ENCODE assay signal across 8 mouse cellular contexts in genomic region chr11:100319492-100320171, GRCm38 (mm10). TPM values are rescaled to one million over a fixed set of nuclear protein-coding genes. Genes with fewer than 3 reads are reported as not detected.
DNase-seq lines count a peak whose midpoint lies in the region; ATAC-seq lines count a peak whose summit lies in the region.

Eif1 (plus strand) TSS chr11:100319885.

- H3K4me3 ChIP-seq in brown adipose tissue, adult 24 weeks (ENCODE audit: insufficient read depth, low read depth, low read length): peak within 1 kb of the TSS; percentile 69
- peak within 1 kb of the TSS; percentile 87 for H3K4me3 ChIP-seq in heart, embryonic 13.5 days
- peak within 1 kb of the TSS; percentile 80 for H3K4me3 ChIP-seq in liver, embryonic 12.5 days
- peak within 1 kb of the TSS; percentile 81 for H3K4me3 ChIP-seq in stomach, embryonic 15.5 days (replicated peaks)

- no peaks in the 10 kb centered on the region for H3K27me3 ChIP-seq in heart, embryonic 13.5 days (replicated peaks)
- H3K27me3 ChIP-seq in liver, embryonic 12.5 days (replicated peaks): no peaks in the 10 kb centered on the region
- H3K27me3 ChIP-seq in stomach, embryonic 15.5 days (replicated peaks): no peaks in the 10 kb centered on the region

- H3K4me1 ChIP-seq in brown adipose tissue, adult 24 weeks (ENCODE audit: control insufficient read depth, insufficient read depth, insufficient read length, low read length): no peaks in the 10 kb centered on the region
- peaks cover 16% of the 10 kb centered on the region for H3K4me1 ChIP-seq in heart, embryonic 13.5 days
- peaks cover 39% of the 10 kb centered on the region for H3K4me1 ChIP-seq in liver, embryonic 12.5 days
- 0 out of 2 replicates have a peak, but pooled peaks cover 5% of the 10 kb centered on the region for H3K4me1 ChIP-seq in stomach, embryonic 15.5 days

- peak; percentile 100 for DNase-seq in CD4-positive, CD25-positive, alpha-beta regulatory T cell, adult 2 months (ENCODE audit: low read depth, low spot score)
- peak; percentile 80 for DNase-seq in fat pad, adult 2 months (ENCODE audit: extremely low read depth, low read depth, low spot score)
- peak; percentile 100 for DNase-seq in kidney, postnatal 10 days
- peak; percentile 100 for DNase-seq in natural killer cell, adult 2 months (ENCODE audit: low spot score in 2 of 2)

- peak within 1 kb of the TSS; percentile 100 for H3K9ac ChIP-seq in heart, embryonic 13.5 days
- peak within 1 kb of the TSS; percentile 98 for H3K9ac ChIP-seq in liver, embryonic 12.5 days
- H3K9ac ChIP-seq in stomach, embryonic 15.5 days: peak within 1 kb of the TSS; percentile 88

- H3K36me3 ChIP-seq in heart, embryonic 13.5 days: peaks cover 26% of the 10 kb centered on the region
- peaks cover 27% of the 10 kb centered on the region for H3K36me3 ChIP-seq in liver, embryonic 12.5 days
- H3K36me3 ChIP-seq in stomach, embryonic 15.5 days: peaks cover 15% of the 10 kb centered on the region

- under 1% methylated on average over 42 of the region's 58 CpGs for WGBS in heart, embryonic 13.5 days
- WGBS in liver, embryonic 12.5 days (ENCODE audit: insufficient replicate concordance): under 1% methylated on average over 56 of the region's 58 CpGs
- 1% methylated on average over 50 of the region's 58 CpGs for WGBS in stomach, embryonic 15.5 days

- peak; percentile 88 for ATAC-seq in heart, embryonic 13.5 days (ENCODE audit: extremely low read depth, insufficient number of reproducible peaks, low FRiP score, low TSS enrichment)
- ATAC-seq in liver, embryonic 12.5 days: peak; percentile 83
- ATAC-seq in stomach, embryonic 15.5 days (ENCODE audit: insufficient read depth, low FRiP score, low read depth): peak; percentile 89

- H3K27ac ChIP-seq in brown adipose tissue, adult 24 weeks (replicated peaks; ENCODE audit: low read depth, low read length): peak within 1 kb of the TSS; percentile 92
- H3K27ac ChIP-seq in heart, embryonic 13.5 days (replicated peaks): peak within 1 kb of the TSS; percentile 100
- H3K27ac ChIP-seq in liver, embryonic 12.5 days: peak within 1 kb of the TSS; percentile 98
- peak within 1 kb of the TSS; percentile 99 for H3K27ac ChIP-seq in stomach, embryonic 15.5 days

- no peaks in the 10 kb centered on the region for H3K9me3 ChIP-seq in heart, embryonic 13.5 days
- H3K9me3 ChIP-seq in liver, embryonic 12.5 days (replicated peaks): no peaks in the 10 kb centered on the region
- no peaks in the 10 kb centered on the region for H3K9me3 ChIP-seq in stomach, embryonic 15.5 days

- peak within 1 kb of the TSS; percentile 92 for H3K4me2 ChIP-seq in heart, embryonic 13.5 days
- H3K4me2 ChIP-seq in liver, embryonic 12.5 days: peak within 1 kb of the TSS; percentile 73
- peak within 1 kb of the TSS; percentile 76 for H3K4me2 ChIP-seq in stomach, embryonic 15.5 days

RNA-seq across cellular contexts. Expression of gene Eif1, which starts in this region (rescaled TPM):
- polyA plus RNA-seq in brown adipose tissue, adult 24 weeks (2012; ENCODE audit: insufficient read depth, insufficient read length, missing spikeins): 1,185 and 1,317 TPM in 2 replicates
- 1,570 and 1,681 TPM in 2 replicates for polyA plus RNA-seq in heart, embryonic 13.5 days (2015; fragmentation: Nextera tagmentation; extraction: Ambion mirVana)
- 1,823 and 1,858 TPM in 2 replicates for polyA plus RNA-seq in liver, embryonic 12.5 days (2016; fragmentation: Nextera tagmentation; extraction: Ambion mirVana)
- 1,590 and 1,651 TPM in 2 replicates for polyA plus RNA-seq in stomach, embryonic 15.5 days (2015; fragmentation: Nextera tagmentation; extraction: Ambion mirVana)

Comparison
In these comparisons a context has a peak if more than half of its experiments do, and no peak if none do; other contexts are left out.
1. Peak in every context shown above with its lines: DNase-seq, ATAC-seq, H3K4me3 ChIP-seq and H3K27ac ChIP-seq.